Mouse (Mus musculus) heart, adult 2 months (tissue): ENCODE data around the gene Chd5. TPM values are rescaled to one million over a fixed set of nuclear protein-coding genes. Genes with fewer than 3 reads are reported as not detected.

Experiments used
- DNase-seq, 2 experiments: peaks; one replicate each; pipeline ENCODE4 v3.0.0; 2021
- H3K27ac ChIP-seq: fragments of 200-600 bp; 2 replicates; pipeline ENCODE4 v1.8.1; 2022
- H3K27me3 ChIP-seq: fragments of 200-500 bp; 2 replicates; pipeline ENCODE4 v1.6.1; 2012; ENCODE audit warnings: mild to moderate bottlenecking, low read length, inconsistent platforms, mixed read lengths; ENCODE audit not compliant: control insufficient read depth, insufficient read depth
- H3K36me3 ChIP-seq: fragments of 200-500 bp; 2 replicates; pipeline ENCODE4 v1.6.1; 2012; ENCODE audit warnings: low read length, inconsistent platforms; ENCODE audit not compliant: control insufficient read depth, insufficient read depth
- H3K4me1 ChIP-seq: fragments of 200-500 bp; 2 replicates; pipeline ENCODE4 v1.6.1; 2011; ENCODE audit warnings: low read length; ENCODE audit not compliant: control insufficient read depth, insufficient read depth
- H3K4me3 ChIP-seq: fragments of 200-600 bp; 2 replicates; pipeline ENCODE4 v1.8.1; 2022
- H3K79me2 ChIP-seq: fragments of 200-500 bp; replicated peaks from 2 replicates; pipeline ENCODE4 v1.6.1; 2012; ENCODE audit warnings: mild to moderate bottlenecking, inconsistent platforms, low read length, moderate library complexity, mixed read lengths; ENCODE audit not compliant: control insufficient read depth, insufficient read depth
- H3K9ac ChIP-seq: fragments of 200-500 bp; 2 replicates; pipeline ENCODE4 v1.6.1; 2012; ENCODE audit warnings: low read depth, mild to moderate bottlenecking, control low read depth, inconsistent platforms, low read length, mixed read lengths
- CTCF ChIP-seq: fragments of 200-600 bp; IDR thresholded peaks from 2 replicates; pipeline ENCODE4 v1.8.1; 2022; ENCODE audit warnings: antibody characterized with exemption, mild to moderate bottlenecking, moderate library complexity
- EP300 ChIP-seq: fragments of 200-500 bp; IDR thresholded peaks from 2 replicates; pipeline ENCODE4 v1.6.1; 2011; ENCODE audit warnings: low read depth, low read length, control low read depth; ENCODE audit not compliant: insufficient read depth
- POLR2A ChIP-seq: fragments of 200-500 bp; IDR thresholded peaks from 2 replicates; pipeline ENCODE4 v1.6.1; 2011; ENCODE audit warnings: mild to moderate bottlenecking, low read depth, low read length, control low read depth; ENCODE audit not compliant: insufficient read depth
- WGBS: fragments of 180-500 bp; shearing (Covaris S2); methylation state at CpG from one replicate; pipeline ENCODE4 v1.1.7; 2018; 5-methylcytosine and 5-hydroxymethylcytosine counted together
- intact Hi-C: fragments of 180-260 bp; cut with DNase I; formaldehyde crosslinking; loops from one replicate; pipeline ENCODE4 v1.15.1; 2025
- polyA plus RNA-seq: library from polyadenylated mRNA; depleted of rRNA; stranded (reverse); fragments of >200 nt; gene quantifications from 2 replicates; pipeline ENCODE4 v1.2.3, GENCODE M21; 2012
- total RNA-seq, 2 experiments: library from RNA; stranded (reverse); gene quantifications; 2 replicates each; pipeline ENCODE4 v1.2.3; 2021

Gene Chd5
- total and polyA plus RNA-seq, 3 experiments: 0.13 to 0.48 (median 0.18) TPM

DNA sequence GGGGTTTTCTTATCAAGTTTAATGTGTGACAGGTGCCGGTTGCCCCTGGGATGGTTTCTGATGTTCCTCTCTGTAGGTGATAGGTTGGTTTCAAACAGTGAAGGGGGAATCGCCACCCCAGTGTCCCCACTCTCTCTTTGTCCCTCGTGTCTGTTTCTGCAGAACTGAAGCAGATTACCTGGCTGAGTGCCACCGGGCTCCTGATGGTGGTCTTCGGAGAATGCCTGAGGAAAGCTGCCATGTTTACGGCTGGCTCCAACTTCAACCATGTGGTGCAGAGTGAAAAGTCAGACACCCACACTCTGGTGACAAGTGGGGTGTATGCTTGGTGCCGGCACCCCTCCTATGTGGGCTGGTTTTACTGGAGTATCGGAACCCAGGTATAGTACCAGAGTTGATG lies 38.1 kb upstream of the Chd5 start:
- peaks cover 5% of the 10 kb centered on the region; the same call in 1 of the 2 replicates for H3K79me2 ChIP-seq
- no peaks in the 10 kb centered on the region for H3K27me3 ChIP-seq
- intact Hi-C loops: no loop called here
- peaks cover 7% of the 10 kb centered on the region for H3K4me1 ChIP-seq
- no peak overlapping the region for H3K27ac ChIP-seq
- no peak for DNase-seq
- no peaks in the 10 kb centered on the region for H3K36me3 ChIP-seq
- no peak overlapping the region for H3K9ac ChIP-seq
- TF ChIP-seq EP300 (no peak), CTCF (no peak), POLR2A (no peak)
- H3K4me3 ChIP-seq: no peak overlapping the region
- WGBS: 89% methylated on average over 8 of the region's 8 CpGs

DNA sequence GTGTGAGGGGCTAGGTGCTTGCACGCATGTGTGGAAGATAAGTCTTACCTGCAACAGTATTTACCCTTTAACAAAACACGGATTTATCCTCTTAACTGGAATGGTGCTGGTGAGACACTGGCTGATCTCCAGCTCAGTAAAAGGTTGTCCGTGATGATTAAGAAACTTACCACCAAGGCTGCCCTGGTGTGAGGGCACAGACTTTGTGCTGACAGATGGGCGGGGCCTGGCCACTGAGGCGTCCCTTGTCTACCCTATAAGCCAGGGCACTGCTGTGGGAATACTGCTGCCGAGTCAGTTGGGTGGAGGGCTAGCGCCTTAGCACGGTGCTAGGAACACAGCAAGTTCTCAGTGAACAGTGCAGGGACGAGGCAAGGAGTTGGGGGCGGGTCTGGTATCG lies 36.4 kb upstream of the Chd5 start:
- Histone ChIP-seq H3K36me3 (no peaks in the 10 kb centered on the region), H3K4me3 (no peak overlapping the region), H3K79me2 (peaks cover 5% of the 10 kb centered on the region; the same call in 1 of the 2 replicates), H3K9ac (no peak overlapping the region), H3K4me1 (peaks cover 3% of the 10 kb centered on the region), H3K27ac (no peak overlapping the region), H3K27me3 (no peaks in the 10 kb centered on the region)
- TF ChIP-seq EP300: no peak
- no peak for TF ChIP-seq CTCF
- 83% methylated on average over 11 of the region's 11 CpGs for whole genome bisulfite sequencing
- DNase-seq: no peak
- intact Hi-C loops: no loop called here

DNA sequence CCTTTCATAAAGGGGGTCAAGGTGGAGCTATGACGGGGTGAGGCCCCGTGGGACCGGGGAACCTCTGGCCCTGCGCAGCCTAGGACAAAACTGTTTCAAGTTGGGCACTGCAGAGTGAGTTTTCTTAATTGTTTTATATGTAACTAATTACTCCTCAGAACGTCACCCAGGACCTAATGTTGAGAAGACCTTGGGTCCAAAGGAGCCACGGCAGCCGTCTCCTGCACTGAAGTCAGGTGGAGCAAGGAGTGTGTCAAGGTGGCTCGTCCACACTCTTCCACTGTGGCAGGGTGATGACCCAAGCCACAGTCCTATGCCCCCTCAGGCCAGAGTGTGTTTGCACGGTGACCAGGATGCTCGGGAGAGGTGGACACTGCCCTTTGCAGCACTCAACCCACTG lies 35.3 kb upstream of the Chd5 start:
- no peak for TF ChIP-seq POLR2A
- TF ChIP-seq EP300: no peak
- no peak for DNase-seq
- Histone ChIP-seq H3K36me3 (no peaks in the 10 kb centered on the region), H3K79me2 (no peaks in the 10 kb centered on the region; the same call in 1 of the 2 replicates), H3K27ac (no peak overlapping the region), H3K9ac (no peak overlapping the region), H3K4me1 (no peaks in the 10 kb centered on the region; the same call in 1 of the 2 replicates), H3K4me3 (no peak overlapping the region), H3K27me3 (no peaks in the 10 kb centered on the region)
- intact Hi-C loops: no loop called here
- WGBS: 92% methylated on average over 10 of the region's 10 CpGs

DNA sequence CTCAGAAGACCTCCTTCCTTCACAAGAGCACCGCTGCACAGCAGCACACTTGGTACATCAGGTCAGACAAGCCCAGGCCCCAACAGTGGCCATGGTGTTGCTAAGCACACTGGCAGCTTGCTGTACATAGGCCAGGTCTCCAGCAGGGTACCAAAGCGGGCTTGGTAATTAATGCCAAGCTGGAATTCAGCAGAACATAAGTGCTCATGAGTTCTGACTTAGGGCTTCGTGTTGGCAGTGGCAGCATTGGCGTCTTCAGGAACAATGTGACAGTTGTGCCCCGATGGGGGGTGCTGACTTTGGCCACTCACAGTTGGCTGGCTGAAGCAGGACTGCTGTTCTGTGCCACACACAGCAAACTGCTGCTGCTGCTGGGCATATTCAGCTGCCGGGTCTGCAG lies 33.8 kb upstream of the Chd5 start:
- no peak overlapping the region for H3K4me3 ChIP-seq
- DNase-seq: no peak
- H3K4me1 ChIP-seq: no peaks in the 10 kb centered on the region
- no peaks in the 10 kb centered on the region for H3K27me3 ChIP-seq
- no peak overlapping the region for H3K27ac ChIP-seq
- no peaks in the 10 kb centered on the region for H3K36me3 ChIP-seq
- no peaks in the 10 kb centered on the region for H3K79me2 ChIP-seq
- TF ChIP-seq POLR2A: no peak
- intact Hi-C loops: no loop called here
- WGBS: 73% methylated on average over 6 of the region's 6 CpGs
- H3K9ac ChIP-seq: no peak overlapping the region

DNA sequence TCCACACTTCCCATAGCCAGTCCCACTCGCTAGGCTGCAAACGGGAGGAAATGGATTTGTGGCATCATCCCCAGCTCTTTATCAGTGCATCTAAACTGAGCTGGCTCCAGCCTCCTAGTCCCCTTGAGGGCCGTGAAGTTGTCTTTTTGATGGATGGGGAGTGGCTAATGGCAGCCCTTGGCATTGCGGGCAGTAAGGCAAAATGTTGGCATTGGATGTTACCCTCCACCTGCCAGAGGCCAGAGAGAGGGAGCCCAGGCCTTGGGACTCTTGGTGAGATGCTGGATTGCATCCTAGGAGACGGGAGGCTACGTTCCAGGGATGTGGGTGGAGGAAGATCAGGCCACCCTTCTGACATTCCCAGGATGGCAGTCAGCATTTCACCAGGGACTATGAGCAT lies 32.5 kb upstream of the Chd5 start:
- intact Hi-C loops: no loop called here
- H3K27me3 ChIP-seq: no peaks in the 10 kb centered on the region
- 66% methylated on average over 6 of the region's 6 CpGs for WGBS
- no peak for DNase-seq
- TF ChIP-seq POLR2A (no peak), EP300 (no peak), CTCF (no peak)
- no peak overlapping the region for H3K9ac ChIP-seq
- no peaks in the 10 kb centered on the region for H3K4me1 ChIP-seq
- no peak overlapping the region for H3K27ac ChIP-seq
- no peaks in the 10 kb centered on the region for H3K36me3 ChIP-seq
- H3K79me2 ChIP-seq: no peaks in the 10 kb centered on the region
- H3K4me3 ChIP-seq: no peak overlapping the region

DNA sequence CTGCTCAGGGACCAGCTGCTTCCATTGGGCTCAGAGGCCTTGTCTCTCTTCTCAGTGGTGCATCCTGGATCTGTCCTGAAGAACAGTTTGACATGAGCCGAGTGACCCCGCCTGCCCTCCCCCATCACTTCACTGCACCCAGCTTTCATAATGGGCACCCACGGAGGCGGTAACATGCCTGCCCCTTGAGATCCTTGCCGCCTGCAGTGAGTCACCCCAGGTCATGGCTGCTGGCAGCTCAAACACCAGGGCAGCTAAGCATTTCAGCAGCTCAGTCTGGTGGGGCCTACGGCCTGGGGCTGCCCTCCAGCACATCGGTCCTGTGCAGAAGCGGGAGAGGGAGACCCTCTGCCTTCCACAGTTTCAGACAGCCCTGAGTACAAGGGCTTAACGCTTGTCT lies 30.9 kb upstream of the Chd5 start:
- no peak for TF ChIP-seq CTCF
- TF ChIP-seq POLR2A: no peak
- TF ChIP-seq EP300: no peak
- no peak overlapping the region for H3K27ac ChIP-seq
- H3K4me3 ChIP-seq: no peak overlapping the region
- no peaks in the 10 kb centered on the region for H3K27me3 ChIP-seq
- no peaks in the 10 kb centered on the region for H3K79me2 ChIP-seq
- no peaks in the 10 kb centered on the region for H3K4me1 ChIP-seq
- DNase-seq: no peak
- intact Hi-C loops: no loop called here
- no peaks in the 10 kb centered on the region for H3K36me3 ChIP-seq
- no peak overlapping the region for H3K9ac ChIP-seq
- 75% methylated on average over 9 of the region's 9 CpGs for WGBS

DNA sequence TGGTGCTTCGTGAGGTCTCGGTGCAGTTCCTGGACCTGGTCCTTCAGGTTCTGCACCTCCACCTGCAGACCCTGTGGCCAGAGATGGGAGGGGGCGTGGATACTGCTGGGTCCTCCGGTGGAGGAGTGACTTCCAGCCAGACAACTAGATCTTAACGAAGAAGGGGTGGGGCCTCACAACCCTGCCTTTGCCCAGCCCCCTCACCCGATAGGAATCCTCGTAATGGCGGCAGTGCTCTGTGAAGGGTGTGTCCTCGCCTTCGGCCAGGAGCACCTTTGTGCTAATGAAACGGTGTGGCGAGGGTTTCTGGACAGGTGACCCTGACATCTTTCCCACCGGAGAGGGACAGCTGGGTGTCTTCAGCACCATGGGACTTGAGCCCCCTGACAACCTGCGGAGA lies 26.3 kb upstream of the Chd5 start:
- H3K4me3 ChIP-seq: no peak overlapping the region
- TF ChIP-seq EP300 (no peak), CTCF (no peak), POLR2A (no peak)
- intact Hi-C loops: no loop called here

More for the DNA sequence above, 26.3 kb upstream of the Chd5 start:
- Histone ChIP-seq H3K36me3 (no peaks in the 10 kb centered on the region), H3K79me2 (no peaks in the 10 kb centered on the region), H3K27me3 (peaks cover 1% of the 10 kb centered on the region; the same call in 1 of the 2 replicates), H3K4me1 (no peaks in the 10 kb centered on the region), H3K27ac (no peak overlapping the region), H3K9ac (no peak overlapping the region)
- 18% methylated on average over 14 of the region's 14 CpGs for WGBS
- no peak for DNase-seq
